Mouse (Mus musculus) lung, postnatal 0 days (tissue): ENCODE results near the gene Spata20. TPM values are rescaled to one million over a fixed set of nuclear protein-coding genes. Genes with fewer than 3 reads are reported as not detected.

Experiments used
- ATAC-seq: fragments of 200-750 bp; cut with Nextera tagmentation; 2 replicates; pipeline ENCODE4 v1.8.0; 2017; ENCODE audit warnings: moderate library complexity
- DNase-seq: peaks from one replicate; pipeline ENCODE4 v3.0.0-alpha.2; 2016; ENCODE audit warnings: low spot score
- H3K27ac ChIP-seq: fragments of 300-500 bp; sonication (generic); 2 replicates; pipeline ENCODE4 v1.5.1; 2014; ENCODE audit warnings: antibody characterized with exemption, mild to moderate bottlenecking, low read length, mixed read lengths
- H3K27me3 ChIP-seq: fragments of 300-500 bp; sonication (generic); replicated peaks from 2 replicates; pipeline ENCODE4 v1.6.1; 2014; ENCODE audit warnings: low read length, mixed read lengths; ENCODE audit not compliant: insufficient read depth
- H3K36me3 ChIP-seq: fragments of 300-500 bp; sonication (generic); 2 replicates; pipeline ENCODE4 v1.6.1; 2014; ENCODE audit warnings: low read length, mixed read lengths; ENCODE audit not compliant: insufficient read depth
- H3K4me1 ChIP-seq: fragments of 300-500 bp; sonication (generic); 2 replicates; pipeline ENCODE4 v1.6.1; 2014; ENCODE audit warnings: antibody characterized with exemption, low read depth, low read length, mixed read lengths; ENCODE audit not compliant: insufficient read depth
- H3K4me2 ChIP-seq: fragments of 300-500 bp; sonication (generic); replicated peaks from 2 replicates; pipeline ENCODE4 v1.6.1; 2014; ENCODE audit warnings: low read depth, mild to moderate bottlenecking, low read length, moderate library complexity, mixed read lengths
- H3K4me3 ChIP-seq: fragments of 300-500 bp; sonication (generic); 2 replicates; pipeline ENCODE4 v1.5.1; 2014; ENCODE audit warnings: low read depth, low read length
- H3K9ac ChIP-seq: fragments of 300-500 bp; sonication (generic); replicated peaks from 2 replicates; pipeline ENCODE4 v1.6.1; 2014; ENCODE audit warnings: low read depth, mild to moderate bottlenecking
- H3K9me3 ChIP-seq: fragments of 300-500 bp; sonication (generic); 2 replicates; pipeline ENCODE4 v1.6.1; 2016; ENCODE audit warnings: low read length, mixed read lengths
- CTCF ChIP-seq: IDR thresholded peaks from 2 replicates; pipeline ENCODE4 v1.5.1; 2016; ENCODE audit warnings: antibody characterized with exemption, mild to moderate bottlenecking
- EP300 ChIP-seq: IDR thresholded peaks from 2 replicates; pipeline ENCODE4 v1.6.1; 2016; ENCODE audit warnings: antibody characterized with exemption, mild to moderate bottlenecking, control low read depth
- WGBS: fragments of 180-500 bp; shearing (Covaris S2); extraction: QIAGEN DNeasy Blood & Tissue Kit; methylation state at CpG from one replicate; pipeline ENCODE4 v1.1.7; 2014; 5-methylcytosine and 5-hydroxymethylcytosine counted together
- polyA plus RNA-seq: library from polyadenylated mRNA; unstranded; fragments of >200 nt; fragmentation: Nextera tagmentation; extraction: Ambion mirVana; gene quantifications from 2 replicates; pipeline ENCODE4 v1.2.1, GENCODE M21; 2015

Spata20 gene
- polyA plus RNA-seq, 1 experiment from 2014 or later, result 0.14 TPM

GRCm38 (mm10) chr11:94475722-94476121 is 10.3 kb downstream of the Spata20 start:
- H3K4me1 ChIP-seq, result peaks cover 12% of the 10 kb centered on the region
- ATAC-seq (no peak), DNase-seq (no peak)
- no peaks in the 10 kb centered on the region for H3K9me3 ChIP-seq
- H3K27me3 ChIP-seq, result peaks cover 20% of the 10 kb centered on the region
- H3K4me3 ChIP-seq, result no peak overlapping the region
- H3K9ac ChIP-seq, result no peak overlapping the region
- H3K36me3 ChIP-seq, result no peaks in the 10 kb centered on the region
- 19% methylated on average over 11 of the region's 11 CpGs for WGBS
- no peak for TF ChIP-seq CTCF
- TF ChIP-seq EP300, result no peak
- no peak overlapping the region for H3K27ac ChIP-seq
- H3K4me2 ChIP-seq, result no peak overlapping the region

GRCm38 (mm10) chr11:94474544-94474910 is 11.5 kb downstream of the Spata20 start:
- TF ChIP-seq EP300 (no peak), CTCF (no peak)
- no peaks in the 10 kb centered on the region for H3K36me3 ChIP-seq
- H3K4me2 ChIP-seq, result peak overlapping the region; percentile 85
- no peak overlapping the region for H3K9ac ChIP-seq
- WGBS, result 4% methylated on average over 11 of the region's 11 CpGs
- H3K27me3 ChIP-seq, result peaks cover 20% of the 10 kb centered on the region
- DNase-seq (no peak), ATAC-seq (no peak)
- H3K4me1 ChIP-seq, result peaks cover 12% of the 10 kb centered on the region
- peak overlapping the region; percentile 53 for H3K4me3 ChIP-seq
- no peaks in the 10 kb centered on the region for H3K9me3 ChIP-seq
- no peak overlapping the region for H3K27ac ChIP-seq

- H3K27ac ChIP-seq, result no peak within 1 kb of the TSS
- peak within 1 kb of the TSS; percentile 85 for H3K4me2 ChIP-seq
- ATAC-seq (peak; percentile 94), DNase-seq (peak; percentile 93)
- peak within 1 kb of the TSS; percentile 52 for H3K9ac ChIP-seq
- no peak for TF ChIP-seq EP300
- no peak for TF ChIP-seq CTCF
- H3K9me3 ChIP-seq, result no peaks in the 10 kb centered on the region
- H3K36me3 ChIP-seq, result no peaks in the 10 kb centered on the region
- H3K4me3 ChIP-seq, result peak within 1 kb of the TSS; percentile 53
- WGBS, result under 1% methylated on average over 33 of the region's 71 CpGs
- H3K4me1 ChIP-seq, result peaks cover 18% of the 10 kb centered on the region
- H3K27me3 ChIP-seq, result peaks cover 20% of the 10 kb centered on the region
Measured at GRCm38 (mm10) chr11:94473707-94474543, 12.1 kb downstream of the Spata20 start, which contains the start of gene Cacna1g. Gene Cacna1g (minus strand): TSS chr11:94474198.

GRCm38 (mm10) chr11:94472916-94473706 is 12.9 kb downstream of the Spata20 start:
- no peak for ATAC-seq
- peaks cover 20% of the 10 kb centered on the region for H3K27me3 ChIP-seq

GRCm38 (mm10) chr11:94472585-94472915 is 13.4 kb downstream of the Spata20 start:
- no peak overlapping the region for H3K27ac ChIP-seq
- DNase-seq (no peak), ATAC-seq (no peak)
- H3K9me3 ChIP-seq, result no peaks in the 10 kb centered on the region
- H3K9ac ChIP-seq, result no peak overlapping the region
- 2% methylated on average over 14 of the region's 15 CpGs for WGBS
- peak overlapping the region; percentile 53 for H3K4me3 ChIP-seq
- TF ChIP-seq EP300 (no peak), CTCF (no peak)
- no peaks in the 10 kb centered on the region for H3K36me3 ChIP-seq
- peak overlapping the region; percentile 85 for H3K4me2 ChIP-seq
- H3K27me3 ChIP-seq, result peaks cover 20% of the 10 kb centered on the region
- H3K4me1 ChIP-seq, result peaks cover 20% of the 10 kb centered on the region

More at GRCm38 (mm10) chr11:94472916-94473706, 12.9 kb downstream of the Spata20 start:
- DNase-seq, result no peak
- Histone ChIP-seq H3K4me2 (peak overlapping the region; percentile 85), H3K4me3 (peak overlapping the region; percentile 53), H3K9ac (peak overlapping the region; percentile 52), H3K4me1 (peaks cover 20% of the 10 kb centered on the region), H3K9me3 (no peaks in the 10 kb centered on the region), H3K27ac (no peak overlapping the region), H3K36me3 (no peaks in the 10 kb centered on the region)
- TF ChIP-seq EP300 (no peak), CTCF (no peak)
- 2% methylated on average over 40 of the region's 52 CpGs for WGBS

GRCm38 (mm10) chr11:94471740-94472584 is 14.0 kb downstream of the Spata20 start:
- H3K4me2 ChIP-seq, result peak overlapping the region; percentile 85
- no peak overlapping the region for H3K27ac ChIP-seq
- H3K36me3 ChIP-seq, result no peaks in the 10 kb centered on the region
- TF ChIP-seq EP300, result no peak
- 0 out of 2 replicates have a peak, but pooled peaks have one; percentile 22 for TF ChIP-seq CTCF
- peak overlapping the region; percentile 53 for H3K4me3 ChIP-seq
- 10% methylated on average over 17 of the region's 17 CpGs for WGBS
- H3K9ac ChIP-seq, result no peak overlapping the region
- no peaks in the 10 kb centered on the region for H3K9me3 ChIP-seq
- peaks cover 20% of the 10 kb centered on the region for H3K4me1 ChIP-seq
- DNase-seq (no peak), ATAC-seq (no peak)
- H3K27me3 ChIP-seq, result peaks cover 20% of the 10 kb centered on the region
